Mouse (Mus musculus) forebrain, embryonic 10.5 days (tissue): Measurements from ENCODE around the gene Rnpepl1. TPM values are rescaled to one million over a fixed set of nuclear protein-coding genes. Genes with fewer than 3 reads are reported as not detected.
"Not testable (repeated sequence)": the region's sequence is repeated elsewhere in the genome, so short reads cannot be mapped to it uniquely, and the experiment has no call there.

Source experiments
- DNase-seq: peaks from one replicate; pipeline ENCODE4 v3.0.0-alpha.2; 2017; ENCODE audit warnings: low spot score; ENCODE audit errors: extremely low spot score
- H3K27ac ChIP-seq: fragments of 300-500 bp; sonication (generic); 2 replicates; pipeline ENCODE4 v1.5.1; 2016; ENCODE audit warnings: mild to moderate bottlenecking
- H3K27me3 ChIP-seq: fragments of 300-500 bp; sonication (generic); 2 replicates; pipeline ENCODE4 v1.6.1; 2016; ENCODE audit warnings: mild to moderate bottlenecking; ENCODE audit not compliant: poor library complexity, severe bottlenecking
- H3K36me3 ChIP-seq: fragments of 300-500 bp; sonication (generic); replicated peaks from 2 replicates; pipeline ENCODE4 v1.6.1; 2016; ENCODE audit warnings: mild to moderate bottlenecking, moderate library complexity
- H3K4me1 ChIP-seq: fragments of 300-500 bp; sonication (generic); 2 replicates; pipeline ENCODE4 v1.6.1; 2016
- H3K4me3 ChIP-seq: fragments of 300-500 bp; sonication (generic); 2 replicates; pipeline ENCODE4 v1.5.1; 2016; ENCODE audit warnings: mild to moderate bottlenecking, moderate library complexity
- H3K9me3 ChIP-seq: fragments of 300-500 bp; sonication (generic); 2 replicates; pipeline ENCODE4 v1.6.1; 2016; ENCODE audit warnings: mild to moderate bottlenecking, moderate library complexity
- WGBS: fragments of 180-500 bp; shearing (Covaris S2); methylation state at CpG from one replicate; pipeline ENCODE4 v1.1.7; 2016; 5-methylcytosine and 5-hydroxymethylcytosine counted together
- polyA plus RNA-seq: library from polyadenylated mRNA; unstranded; fragments of >200 nt; fragmentation: Nextera tagmentation; extraction: Ambion mirVana; gene quantifications from 2 replicates; pipeline ENCODE4 v1.2.1, GENCODE M21; 2016

Gene Rnpepl1
- polyA plus RNA-seq, 1 experiment from 2014 or later, result 22.7 TPM

GRCm38 (mm10) chr1:92958999-92959398 lies 48.4 kb downstream of the Rnpepl1 start:
- WGBS, result 88% methylated on average over 1 of the region's 1 CpGs
- no peaks in the 10 kb centered on the region for H3K27me3 ChIP-seq

GRCm38 (mm10) chr1:92970791-92971190 lies 60.2 kb downstream of the Rnpepl1 start:
- not testable (repeated sequence) for H3K27ac ChIP-seq, DNase-seq, H3K9me3 ChIP-seq, H3K36me3 ChIP-seq, H3K27me3 ChIP-seq, H3K4me3 ChIP-seq, H3K4me1 ChIP-seq
- 84% methylated on average over 6 of the region's 6 CpGs for WGBS

More at GRCm38 (mm10) chr1:92958999-92959398, 48.4 kb downstream of the Rnpepl1 start:
- H3K4me3 ChIP-seq, result no peak overlapping the region
- no peak for DNase-seq
- H3K36me3 ChIP-seq, result no peaks in the 10 kb centered on the region
- no peaks in the 10 kb centered on the region for H3K9me3 ChIP-seq
- H3K4me1 ChIP-seq, result no peaks in the 10 kb centered on the region
- H3K27ac ChIP-seq, result no peak overlapping the region

DNA sequence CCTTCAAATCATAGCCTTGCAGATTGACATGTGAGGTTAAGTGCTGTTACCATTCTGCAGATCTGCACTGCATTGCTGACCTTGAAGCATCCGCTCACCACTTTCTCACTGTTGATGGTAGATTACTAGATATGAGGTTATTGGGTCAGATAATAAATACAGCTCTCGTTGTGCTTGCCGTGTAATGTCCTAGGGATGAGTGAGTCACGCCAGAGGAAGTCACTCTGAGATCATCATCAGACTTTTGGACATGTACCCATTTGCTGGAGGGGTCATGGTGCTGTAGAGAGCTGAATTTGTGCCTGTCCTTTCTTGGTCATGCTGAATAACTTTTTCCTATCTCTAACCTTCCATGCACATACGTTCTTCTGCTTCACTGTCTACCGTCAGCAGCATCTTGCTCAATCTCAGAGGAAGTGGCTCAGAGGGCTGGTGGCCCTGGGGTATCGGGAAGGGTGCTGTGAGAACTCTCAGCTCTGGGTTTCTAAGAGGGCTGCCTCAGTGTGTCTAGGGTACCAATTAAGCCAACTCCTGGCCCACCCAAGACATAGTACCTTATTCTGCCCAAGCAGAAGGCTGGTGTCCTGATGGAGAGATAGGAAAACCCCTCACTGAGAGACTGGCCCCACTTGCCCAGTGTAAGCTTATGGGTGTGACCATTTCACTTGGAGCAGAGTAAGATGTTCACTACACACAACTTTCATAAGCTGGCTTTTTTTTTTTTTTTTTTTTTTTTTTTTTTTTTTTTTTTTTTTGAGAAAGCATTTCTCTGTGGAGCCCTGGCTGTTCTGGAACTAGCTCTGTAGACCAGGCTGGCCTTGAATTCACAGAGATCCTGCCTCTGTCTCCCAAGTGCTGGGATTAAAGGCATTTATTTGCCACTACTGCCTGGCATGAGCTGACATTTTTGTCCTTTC lies 61.6 kb downstream of the Rnpepl1 start:
- Histone ChIP-seq H3K4me1 (peaks cover 8% of the 10 kb centered on the region), H3K27me3 (no peaks in the 10 kb centered on the region), H3K9me3 (no peaks in the 10 kb centered on the region), H3K27ac (no peak overlapping the region), H3K4me3 (no peak overlapping the region), H3K36me3 (no peaks in the 10 kb centered on the region)
- DNase-seq, result no peak
- WGBS, result 88% methylated on average over 7 of the region's 7 CpGs

DNA sequence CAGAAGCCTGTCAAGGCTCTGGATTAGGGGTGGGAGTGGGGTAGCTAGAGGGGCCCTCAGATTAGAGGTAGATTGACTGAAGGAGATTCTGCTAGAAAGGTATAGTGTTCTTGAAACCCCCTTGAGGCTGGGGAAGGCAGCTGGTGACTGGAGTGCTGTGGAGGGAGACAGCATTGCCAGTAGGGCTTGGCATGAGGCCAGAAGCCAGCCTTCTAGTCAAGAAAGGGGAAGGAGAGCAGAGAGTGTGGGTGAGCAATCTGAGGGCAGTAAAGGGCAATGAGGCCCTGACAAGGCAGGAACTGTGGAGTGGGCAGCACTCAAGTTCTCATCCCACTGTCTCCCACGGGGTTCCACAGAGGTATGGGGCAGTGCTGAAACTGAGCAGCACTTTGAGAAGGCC lies 62.3 kb downstream of the Rnpepl1 start:
- H3K4me3 ChIP-seq, result no peak overlapping the region
- peaks cover 8% of the 10 kb centered on the region for H3K4me1 ChIP-seq
- H3K36me3 ChIP-seq, result no peaks in the 10 kb centered on the region
- WGBS, result 75% methylated on average over 1 of the region's 1 CpGs
- no peaks in the 10 kb centered on the region for H3K27me3 ChIP-seq
- no peak for DNase-seq
- H3K27ac ChIP-seq, result no peak overlapping the region
- H3K9me3 ChIP-seq, result no peaks in the 10 kb centered on the region

Other genes with a start within 250 kb of the Rnpepl1 start
- gene Gpc1, start 79.1 kb upstream of the Rnpepl1 start, polyA plus RNA-seq, result 95.2 and 99.2 TPM in 2 replicates
- gene Ankmy1, start 7.9 kb upstream of the Rnpepl1 start, polyA plus RNA-seq, result 0.34 and 0.90 TPM in 2 replicates
- 14.3 and 14.8 TPM in 2 replicates for gene Dusp28, start 3.8 kb upstream of the Rnpepl1 start, polyA plus RNA-seq
- 37.3 and 42.7 TPM in 2 replicates for gene Capn10, start 23.6 kb downstream of the Rnpepl1 start, polyA plus RNA-seq
- 0.05 and 0.14 TPM in 2 replicates for gene Gpr35, start 40.1 kb downstream of the Rnpepl1 start, polyA plus RNA-seq
- gene Aqp12, start 95.6 kb downstream of the Rnpepl1 start, polyA plus RNA-seq, result not detected in 2 replicates
- gene Kif1a, start 191.2 kb downstream of the Rnpepl1 start, polyA plus RNA-seq, result 41.4 and 41.5 TPM in 2 replicates
- not detected in 2 replicates for gene Agxt, start 224.5 kb downstream of the Rnpepl1 start, polyA plus RNA-seq